Mouse (Mus musculus): ENCODE data around the gene Tapbp. TPM values are rescaled to one million over a fixed set of nuclear protein-coding genes. Genes with fewer than 3 reads are reported as not detected.
A peak's percentile ranks its signal among the peaks of the same experiment; 100 is the strongest.

The Tapbp gene
- total RNA-seq, 2 experiments from 2014 or later = 41.3 to 44.2 TPM

GRCm38 (mm10) chr17:33965082-33965845 lies 49.6 kb downstream of the Tapbp start:
- TF ChIP-seq CTCF (IDR thresholded peaks at IDR 0.05) = no peak
- DNase-seq (ENCODE audit: extremely low spot score in 1 of 2, low spot score in 2 of 2) = peak in 1 of 2 experiments; percentile 12
- H3K4me3 ChIP-seq = no peak overlapping the region
- intact Hi-C loops (cut with DNase I) = loop anchor here (5.0 kb wide), 1 partner anchor 37 kb away; the partner anchor contains the start of gene H2-K1
- H3K27ac ChIP-seq = no peak overlapping the region

GRCm38 (mm10) chr17:33965846-33966550 lies 50.3 kb downstream of the Tapbp start:
- intact Hi-C loops (cut with DNase I) = loop anchor here (5.0 kb wide), 1 partner anchor 36 kb away; the partner anchor contains the start of gene H2-K1
- TF ChIP-seq CTCF (IDR thresholded peaks at IDR 0.05) = no peak

GRCm38 (mm10) chr17:33968489-33968888 lies 52.8 kb downstream of the Tapbp start:
- intact Hi-C loops (cut with DNase I) = loop anchor here (2.0 to 5.0 kb wide), 2 partner anchors 14 to 34 kb away; partner anchors contain the start of gene H2-K1
- peak; percentile 74 for TF ChIP-seq CTCF (IDR thresholded peaks at IDR 0.05)
- DNase-seq (ENCODE audit: extremely low spot score in 1 of 2, low spot score in 2 of 2) = peak in 1 of 2 experiments; percentile 68
- Histone ChIP-seq H3K27ac (no peak overlapping the region), H3K4me3 (no peak overlapping the region)

More at GRCm38 (mm10) chr17:33965846-33966550, 50.3 kb downstream of the Tapbp start:
- Histone ChIP-seq H3K27ac (no peak overlapping the region), H3K4me3 (no peak overlapping the region)
- peak in 1 of 2 experiments; percentile 10 for DNase-seq (ENCODE audit: extremely low spot score in 1 of 2, low spot score in 2 of 2)

DNA sequence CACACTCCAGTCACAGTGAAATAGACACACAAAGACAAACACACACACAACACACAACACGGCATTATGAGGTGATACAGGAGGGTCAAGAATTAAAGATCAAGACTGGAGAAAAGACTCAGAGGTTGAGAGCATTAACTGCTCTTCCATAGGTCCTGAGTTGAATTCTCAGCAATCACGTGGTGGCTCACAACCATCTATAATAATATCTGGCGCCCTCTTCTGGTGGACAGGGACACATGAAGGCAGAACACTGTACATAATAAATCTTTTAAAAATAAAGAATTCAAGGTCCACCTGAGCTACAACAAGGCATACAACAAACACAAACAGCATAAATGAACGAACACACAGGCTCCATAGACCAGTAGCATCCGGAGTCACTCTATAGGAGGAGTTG lies 53.2 kb downstream of the Tapbp start:
- H3K27ac ChIP-seq = no peak overlapping the region
- no peak for TF ChIP-seq CTCF (IDR thresholded peaks at IDR 0.05)
- DNase-seq (ENCODE audit: extremely low spot score in 1 of 2, low spot score in 2 of 2) = peak in 1 of 2 experiments; percentile 10
- intact Hi-C loops (cut with DNase I) = loop anchor here (2.0 to 5.0 kb wide), 2 partner anchors 14 to 33 kb away; partner anchors contain the start of gene H2-K1
- H3K4me3 ChIP-seq = no peak overlapping the region

GRCm38 (mm10) chr17:33969394-33969793 lies 53.7 kb downstream of the Tapbp start:
- no peak for DNase-seq (ENCODE audit: extremely low spot score in 1 of 2, low spot score in 2 of 2)
- TF ChIP-seq CTCF (IDR thresholded peaks at IDR 0.05) = no peak; the same call in 1 of the 2 replicates
- H3K27ac ChIP-seq = no peak overlapping the region
- intact Hi-C loops (cut with DNase I) = loop anchor here (2.0 to 5.0 kb wide), 2 partner anchors 13 to 33 kb away; partner anchors contain the start of gene H2-K1
- H3K4me3 ChIP-seq = no peak overlapping the region

DNA sequence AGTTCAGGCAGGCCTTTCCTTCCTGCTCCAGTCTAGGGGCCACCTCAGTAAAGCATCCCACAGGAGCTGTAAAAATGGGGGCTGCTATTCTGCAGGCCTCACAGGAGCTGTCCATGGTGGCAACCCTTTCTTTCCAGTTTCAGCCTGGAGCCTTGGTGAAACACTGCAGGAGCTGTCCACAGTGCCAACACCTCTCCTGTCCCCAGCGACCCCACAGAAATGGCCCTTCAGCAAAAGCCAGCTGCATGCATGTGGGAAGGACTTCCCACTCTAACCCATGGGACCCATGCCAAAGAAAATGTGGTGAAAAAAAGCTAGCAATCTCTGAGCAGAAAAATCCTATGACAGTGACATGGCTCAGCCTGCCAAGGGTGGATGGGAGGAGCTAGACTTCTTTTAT lies 57.0 kb downstream of the Tapbp start:
- H3K4me3 ChIP-seq = no peak overlapping the region
- TF ChIP-seq CTCF (IDR thresholded peaks at IDR 0.05) = no peak
- H3K27ac ChIP-seq = no peak overlapping the region
- intact Hi-C loops (cut with DNase I) = no loop called here
- DNase-seq (ENCODE audit: extremely low spot score in 1 of 2, low spot score in 2 of 2) = no peak

GRCm38 (mm10) chr17:33973572-33973971 lies 57.9 kb downstream of the Tapbp start:
- intact Hi-C loops (cut with DNase I) = no loop called here
- TF ChIP-seq CTCF (IDR thresholded peaks at IDR 0.05) = no peak
- no peak for DNase-seq (ENCODE audit: extremely low spot score in 1 of 2, low spot score in 2 of 2)
- Histone ChIP-seq H3K4me3 (no peak overlapping the region), H3K27ac (no peak overlapping the region)

- DNase-seq (ENCODE audit: extremely low spot score in 1 of 2, low spot score in 2 of 2) = no peak
- intact Hi-C loops (cut with DNase I) = no loop called here
- peak overlapping the region; percentile 41 for H3K4me3 ChIP-seq
- no peak for TF ChIP-seq CTCF (IDR thresholded peaks at IDR 0.05)
- no peak overlapping the region for H3K27ac ChIP-seq
These were observed 62.3 kb downstream of the Tapbp start for GRCm38 (mm10) chr17:33977861-33978557.

- TF ChIP-seq CTCF (IDR thresholded peaks at IDR 0.05) = no peak
- H3K4me3 ChIP-seq = peak overlapping the region; percentile 41
- no peak for DNase-seq (ENCODE audit: extremely low spot score in 1 of 2, low spot score in 2 of 2)
- no peak overlapping the region for H3K27ac ChIP-seq
- intact Hi-C loops (cut with DNase I) = no loop called here
These were observed 62.9 kb downstream of the Tapbp start for GRCm38 (mm10) chr17:33978631-33979031.

Small RNAs within 50 kb of the gene (microRNA-seq; reads per million reads assigned to microRNA genes)
- gene Gm27740 = 0 reads per million in 2 experiments

Other genes starting within 250 kb of the Tapbp start
- 100 to 1,000 TPM; 137 to 162 TPM for gene Hnrnpm, start 229.0 kb upstream of the Tapbp start, total RNA-seq (2021)
- 10 to 100 TPM; 93.2 to 94.9 TPM for gene March2, start 197.2 kb upstream of the Tapbp start, total RNA-seq (2021)
- gene Rab11b, start 155.4 kb upstream of the Tapbp start, total RNA-seq (2021) = 100 to 1,000 TPM; 345 to 358 TPM
- gene Angptl4, start 134.1 kb upstream of the Tapbp start, total RNA-seq (2021) = 1 to 10 TPM; 3.4 to 4.3 TPM
- gene Kank3, start 105.4 kb upstream of the Tapbp start, total RNA-seq (2021) = 10 to 100 TPM; 32.3 to 38.7 TPM
- 100 to 1,000 TPM; 600 to 661 TPM for gene Rps28, start 91.3 kb upstream of the Tapbp start, total RNA-seq (2021)
- gene Ndufa7, start 91.3 kb upstream of the Tapbp start, total RNA-seq (2021) = 100 to 1,000 TPM; 190 to 211 TPM
- gene Cd320, start 72.8 kb upstream of the Tapbp start, total RNA-seq (2021) = 10 to 100 TPM; 19.8 to 26.8 TPM
- not detected for gene Gm7029, start 42.1 kb upstream of the Tapbp start, total RNA-seq (2021)
- 1 to 10 TPM; 2.2 to 3.1 TPM for gene Kifc1, start 25.2 kb upstream of the Tapbp start, total RNA-seq (2021)
- gene Platr17, start 10.8 kb upstream of the Tapbp start, total RNA-seq (2021) = not detected
- gene Daxx, start 6.5 kb upstream of the Tapbp start, total RNA-seq (2021) = 10 to 100 TPM; 25.5 to 27.7 TPM
- gene Zbtb22, start within 50 bp of the Tapbp start, total RNA-seq (2021) = 10 to 100 TPM; 35.8 to 36.0 TPM
- gene Rgl2, start 13.6 kb downstream of the Tapbp start, total RNA-seq (2021) = 10 to 100 TPM; 63.4 to 74.3 TPM
- 10 to 100 TPM; 93.0 to 97.6 TPM for gene Pfdn6, start 24.4 kb downstream of the Tapbp start, total RNA-seq (2021)
- gene Wdr46, start 24.8 kb downstream of the Tapbp start, total RNA-seq (2021) = 10 to 100 TPM; 14.7 to 18.4 TPM
- gene B3galt4, start 35.6 kb downstream of the Tapbp start, total RNA-seq (2021) = 1 to 10 TPM; 6.3 to 6.5 TPM
- gene Vps52, start 39.9 kb downstream of the Tapbp start, total RNA-seq (2021) = 10 to 100 TPM; 74.6 to 82.7 TPM
- 100 to 1,000 TPM; 311 to 327 TPM for gene Rps18, start 40.1 kb downstream of the Tapbp start, total RNA-seq (2021)
- gene H2-K1, start 84.4 kb downstream of the Tapbp start, total RNA-seq (2021) = 10 to 100 TPM; 19.7 to 23.5 TPM
- 10 to 100 TPM; 34.8 to 44.9 TPM for gene Ring1, start 108.8 kb downstream of the Tapbp start, total RNA-seq (2021)
- gene H2-Ke6, start 112.2 kb downstream of the Tapbp start, total RNA-seq (2021) = 10 to 100 TPM; 34.4 to 41.2 TPM
- gene Slc39a7, start 115.8 kb downstream of the Tapbp start, total RNA-seq (2021) = 100 to 1,000 TPM in 1 of 2 experiments, 10 to 100 TPM in 1; 98.6 to 104 TPM
- gene Rxrb, start 115.9 kb downstream of the Tapbp start, total RNA-seq (2021) = 10 to 100 TPM; 84.7 to 86.2 TPM
- 10 to 100 TPM; 11.3 to 15.2 TPM for gene Col11a2, start 123.5 kb downstream of the Tapbp start, total RNA-seq (2021)
- gene H2-Oa, start 176.4 kb downstream of the Tapbp start, total RNA-seq (2021) = under 1 TPM in 1 of 2 experiments, not detected in 1; 0.47 TPM
- gene H2-DMa, start 203.6 kb downstream of the Tapbp start, total RNA-seq (2021) = 10 to 100 TPM; 23.3 to 28.2 TPM
- 100 to 1,000 TPM; 177 to 179 TPM for gene Brd2, start 206.7 kb downstream of the Tapbp start, total RNA-seq (2021)
- under 1 TPM; 0.56 to 0.59 TPM for gene H2-DMb2, start 227.4 kb downstream of the Tapbp start, total RNA-seq (2021)
- 1 to 10 TPM; 1.1 to 1.7 TPM for gene H2-DMb1, start 237.2 kb downstream of the Tapbp start, total RNA-seq (2021)